Mouse (Mus musculus): Measurements from ENCODE around the gene Hoxb9.

DNA sequence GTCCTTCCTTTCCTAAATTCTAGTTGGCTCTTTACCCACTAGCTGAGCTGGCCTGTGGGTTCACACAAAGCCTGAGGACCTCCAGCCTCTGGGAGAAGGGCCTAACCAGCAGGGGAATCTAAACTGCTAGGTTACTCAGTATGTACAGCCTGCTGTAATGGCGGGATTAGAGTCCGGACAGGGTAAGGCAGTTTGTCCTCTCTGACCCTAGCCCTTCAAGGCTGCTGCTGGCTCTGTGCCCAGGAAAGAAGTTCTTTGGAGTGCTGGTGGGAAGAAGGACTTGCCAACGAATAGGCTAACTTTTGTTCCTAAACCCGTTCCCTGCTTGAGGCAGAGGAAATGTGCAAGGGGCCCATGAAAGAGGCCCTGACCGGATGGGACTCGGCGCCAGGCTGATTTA, 5.3 kb upstream of the Hoxb9 start:
- TF ChIP-seq CTCF (IDR thresholded peaks at IDR 0.05; ENCODE audit: low read depth, low read length): no peak
- no peak for TF ChIP-seq POLR2A (IDR thresholded peaks at IDR 0.05; ENCODE audit: extremely low read depth, insufficient read depth, low read length)
